In genomic region chr15:84922884-84923507, GRCm38 (mm10) we compare ENCODE assay signal across 8 mouse cellular contexts. TPM values are rescaled to one million over a fixed set of nuclear protein-coding genes. Genes with fewer than 3 reads are reported as not detected.
DNase-seq lines count a peak whose midpoint lies in the region; ATAC-seq lines count a peak whose summit lies in the region.

Nup50 (plus strand) TSS chr15:84923411.

- DNase-seq in Muller cell, postnatal 12 days (ENCODE audit: inconsistent ontology term), result peak; percentile 100
- peak; percentile 100 for DNase-seq in cerebellum, adult 9-11 months
- DNase-seq in frontal cortex, adult 2 months (ENCODE audit: extremely low spot score in 1 of 2, low spot score in 1 of 2), result peak; percentile 98 to 100
- DNase-seq in hindbrain, embryonic 11.5 days (ENCODE audit: low spot score), result peak; percentile 100
- peak; percentile 100 for DNase-seq in layer of hippocampus, postnatal 10 days (ENCODE audit: low spot score in 2 of 2)
- peak; percentile 100 for DNase-seq in lung, postnatal 10 days
- peak; percentile 100 for DNase-seq in ovary, postnatal 36 days (ENCODE audit: low spot score)
- DNase-seq in thymus, postnatal 25 days, result peak; percentile 98

- no peaks in the 10 kb centered on the region for H3K9me3 ChIP-seq in hindbrain, embryonic 11.5 days (ENCODE audit: control insufficient read depth, low read length)

- ATAC-seq in hindbrain, embryonic 11.5 days (ENCODE audit: low FRiP score), result peak; percentile 92

- H3K36me3 ChIP-seq in hindbrain, embryonic 11.5 days (ENCODE audit: control insufficient read depth, insufficient read depth, low read length), result no peaks in the 10 kb centered on the region

- peak within 1 kb of the TSS; percentile 90 for H3K4me2 ChIP-seq in hindbrain, embryonic 11.5 days (replicated peaks; ENCODE audit: low read depth, low read length)

- H3K27ac ChIP-seq in hindbrain, embryonic 11.5 days (ENCODE audit: low read depth, low read length), result peak within 1 kb of the TSS; percentile 95

- peak within 1 kb of the TSS; percentile 99 for H3K4me3 ChIP-seq in hindbrain, embryonic 11.5 days (ENCODE audit: low read depth, low read length)

- under 1% methylated on average over 59 of the region's 60 CpGs for WGBS in hindbrain, embryonic 11.5 days

- H3K27me3 ChIP-seq in hindbrain, embryonic 11.5 days (ENCODE audit: control insufficient read depth, insufficient read depth, low read length), result no peaks in the 10 kb centered on the region

- peak within 1 kb of the TSS; percentile 96 for H3K9ac ChIP-seq in hindbrain, embryonic 11.5 days (ENCODE audit: low read depth, low read length)

- H3K4me1 ChIP-seq in hindbrain, embryonic 11.5 days (replicated peaks; ENCODE audit: control insufficient read depth, insufficient read depth, low read length), result peaks cover 4% of the 10 kb centered on the region; the same call in 1 of the 2 replicates

RNA-seq across cellular contexts. Expression of gene Nup50, which starts in this region (rescaled TPM):
- 13.9 and 14.7 TPM in 2 replicates for polyA plus RNA-seq in frontal cortex, adult 2 months (2012; rRNA removed)
- 63.3 and 65.0 TPM in 2 replicates for polyA plus RNA-seq in hindbrain, embryonic 11.5 days (2014; fragmentation: Nextera tagmentation; extraction: Ambion mirVana)
- 10 to 100 TPM; 31.5 to 31.7 TPM for total RNA-seq in layer of hippocampus, postnatal 10 days (2021)

Comparison
In these comparisons a context has a peak if more than half of its experiments do, and no peak if none do; other contexts are left out.
1. Peak in every context shown above with its lines: DNase-seq, ATAC-seq, H3K4me3 ChIP-seq and H3K27ac ChIP-seq.